Mouse (Mus musculus): ENCODE results near the gene Nup188.
A peak's percentile ranks its signal among the peaks of the same experiment; 100 is the strongest.

The Nup188 gene

GRCm38 (mm10) chr2:30351149-30351548 is 65.0 kb downstream of the Nup188 start:
- no peak for DNase-seq (ENCODE audit: low spot score)

GRCm38 (mm10) chr2:30355861-30356260 is 69.7 kb downstream of the Nup188 start:
- DNase-seq (ENCODE audit: low spot score), result no peak

GRCm38 (mm10) chr2:30356266-30356665 is 70.1 kb downstream of the Nup188 start:
- no peak for DNase-seq (ENCODE audit: low spot score)

GRCm38 (mm10) chr2:30356906-30357305 is 70.7 kb downstream of the Nup188 start:
- DNase-seq (ENCODE audit: low spot score), result no peak

GRCm38 (mm10) chr2:30357552-30358510 is 71.6 kb downstream of the Nup188 start:
- no peak for DNase-seq (ENCODE audit: low spot score)

- peak; percentile 92 for DNase-seq (ENCODE audit: low spot score)
Observed at GRCm38 (mm10) chr2:30358533-30359531, 72.6 kb downstream of the Nup188 start, which contains the start of gene Sh3glb2. Gene Sh3glb2, minus strand, starts transcription at chr2:30359337.

GRCm38 (mm10) chr2:30360626-30361025 is 74.4 kb downstream of the Nup188 start:
- no peak for DNase-seq (ENCODE audit: low spot score)

- no peak for DNase-seq (ENCODE audit: low spot score)
Observed at GRCm38 (mm10) chr2:30362865-30363264, 76.7 kb downstream of the Nup188 start.

GRCm38 (mm10) chr2:30363773-30364650 is 77.8 kb downstream of the Nup188 start, which contains the start of gene Miga2:
Gene Miga2, plus strand, starts transcription at chr2:30364233.
- peak; percentile 99 for DNase-seq (ENCODE audit: low spot score)

GRCm38 (mm10) chr2:30365281-30366069 is 79.3 kb downstream of the Nup188 start:
- no peak for DNase-seq (ENCODE audit: low spot score)

GRCm38 (mm10) chr2:30366203-30366602 is 80.0 kb downstream of the Nup188 start:
- DNase-seq (ENCODE audit: low spot score), result no peak

GRCm38 (mm10) chr2:30371544-30371943 is 85.3 kb downstream of the Nup188 start:
- DNase-seq (ENCODE audit: low spot score), result no peak

GRCm38 (mm10) chr2:30372726-30373125 is 86.5 kb downstream of the Nup188 start:
- no peak for DNase-seq (ENCODE audit: low spot score)

- DNase-seq (ENCODE audit: low spot score), result no peak
Observed at GRCm38 (mm10) chr2:30375893-30376292, 89.7 kb downstream of the Nup188 start.

- no peak for DNase-seq (ENCODE audit: low spot score)
Observed at GRCm38 (mm10) chr2:30377721-30378120, 91.5 kb downstream of the Nup188 start.

GRCm38 (mm10) chr2:30379307-30379706 is 93.1 kb downstream of the Nup188 start:
- DNase-seq (ENCODE audit: low spot score), result no peak

GRCm38 (mm10) chr2:30380564-30381376 is 94.6 kb downstream of the Nup188 start:
- no peak for DNase-seq (ENCODE audit: low spot score)

GRCm38 (mm10) chr2:30381377-30381725 is 95.2 kb downstream of the Nup188 start:
- DNase-seq (ENCODE audit: low spot score), result no peak

GRCm38 (mm10) chr2:30384814-30385213 is 98.6 kb downstream of the Nup188 start:
- DNase-seq (ENCODE audit: low spot score), result no peak

- DNase-seq (ENCODE audit: low spot score), result no peak
Observed at GRCm38 (mm10) chr2:30385591-30385990, 99.4 kb downstream of the Nup188 start.
